Mouse (Mus musculus) lung, embryonic 14.5 days (tissue): ENCODE data around the gene Gm37240. TPM values are rescaled to one million over a fixed set of nuclear protein-coding genes. Genes with fewer than 3 reads are reported as not detected.
A peak's percentile ranks its signal among the peaks of the same experiment; 100 is the strongest.
"Not testable (repeated sequence)": the region's sequence is repeated elsewhere in the genome, so short reads cannot be mapped to it uniquely, and the experiment has no call there.

Source experiments
- ATAC-seq: fragments of 200-750 bp; cut with Nextera tagmentation; 2 replicates; pipeline ENCODE4 v1.8.0; 2017; ENCODE audit warnings: mild to moderate bottlenecking, moderate TSS enrichment, moderate library complexity; ENCODE audit not compliant: insufficient read depth
- DNase-seq: peaks from one replicate; pipeline ENCODE4 v3.0.0-alpha.2; 2015
- H3K27ac ChIP-seq: fragments of 300-500 bp; sonication (generic); 2 replicates; pipeline ENCODE4 v1.5.1; 2014; ENCODE audit warnings: low read depth, mild to moderate bottlenecking, moderate library complexity
- H3K27me3 ChIP-seq: fragments of 300-500 bp; sonication (generic); 2 replicates; pipeline ENCODE4 v1.6.1; 2014; ENCODE audit warnings: low read length, control low read depth; ENCODE audit not compliant: insufficient read depth
- H3K36me3 ChIP-seq: fragments of 300-500 bp; sonication (generic); 2 replicates; pipeline ENCODE4 v1.6.1; 2014; ENCODE audit warnings: control low read depth; ENCODE audit not compliant: insufficient read depth
- H3K4me1 ChIP-seq: fragments of 300-500 bp; sonication (generic); 2 replicates; pipeline ENCODE4 v1.6.1; 2014; ENCODE audit warnings: antibody characterized with exemption, control low read depth; ENCODE audit not compliant: insufficient read depth
- H3K4me2 ChIP-seq: fragments of 300-500 bp; sonication (generic); 2 replicates; pipeline ENCODE4 v1.6.1; 2014; ENCODE audit warnings: mild to moderate bottlenecking
- H3K4me3 ChIP-seq: fragments of 300-500 bp; sonication (generic); 2 replicates; pipeline ENCODE4 v1.5.1; 2014; ENCODE audit warnings: low read depth, low read length
- H3K9ac ChIP-seq: fragments of 300-500 bp; sonication (generic); 2 replicates; pipeline ENCODE4 v1.6.1; 2014
- H3K9me3 ChIP-seq: fragments of 300-500 bp; sonication (generic); 2 replicates; pipeline ENCODE4 v1.6.1; 2016; ENCODE audit warnings: low read depth, low read length, control low read depth
- CTCF ChIP-seq: IDR thresholded peaks from 2 replicates; pipeline ENCODE4 v1.5.1; 2016; ENCODE audit warnings: antibody characterized with exemption, low read depth
- WGBS: fragments of 180-500 bp; shearing (Covaris S2); extraction: QIAGEN DNeasy Blood & Tissue Kit; methylation state at CpG from one replicate; pipeline ENCODE4 v1.1.7; 2014; 5-methylcytosine and 5-hydroxymethylcytosine counted together
- polyA plus RNA-seq: library from polyadenylated mRNA; unstranded; fragments of >200 nt; fragmentation: Nextera tagmentation; extraction: Ambion mirVana; gene quantifications from 2 replicates; pipeline ENCODE4 v1.2.1, GENCODE M21; 2014

Gene Gm37240
- polyA plus RNA-seq, 1 experiment from 2014 or later = 4.5 TPM

- no peak for TF ChIP-seq CTCF
- Histone ChIP-seq H3K4me3 (no peak overlapping the region), H3K9me3 (no peaks in the 10 kb centered on the region), H3K27ac (no peak overlapping the region), H3K4me1 (no peaks in the 10 kb centered on the region), H3K4me2 (no peak overlapping the region), H3K9ac (no peak overlapping the region), H3K27me3 (no peaks in the 10 kb centered on the region), H3K36me3 (no peaks in the 10 kb centered on the region)
- DNase-seq (no peak), ATAC-seq (no peak)
- WGBS = 66% methylated on average over 2 of the region's 2 CpGs
Measured at GRCm38 (mm10) chr3:85582726-85583125, 304.6 kb downstream of the Gm37240 start.

- ATAC-seq = peak; percentile 100
- H3K4me3 ChIP-seq = peak within 1 kb of the TSS; percentile 70
- no peaks in the 10 kb centered on the region for H3K4me1 ChIP-seq
- peak within 1 kb of the TSS; percentile 71 for H3K4me2 ChIP-seq
- 2% methylated on average over 41 of the region's 41 CpGs for WGBS
- no peaks in the 10 kb centered on the region for H3K36me3 ChIP-seq
- H3K9ac ChIP-seq = peak within 1 kb of the TSS; percentile 74
- no peaks in the 10 kb centered on the region for H3K27me3 ChIP-seq
- peak; percentile 100 for DNase-seq
- peak; percentile 79 for TF ChIP-seq CTCF
- peak within 1 kb of the TSS; percentile 66; the same call in 1 of the 2 replicates for H3K27ac ChIP-seq
- H3K9me3 ChIP-seq = no peaks in the 10 kb centered on the region
Measured at GRCm38 (mm10) chr3:85573864-85574830, 313.2 kb downstream of the Gm37240 start, which contains the start of gene Gatb. Gatb (plus strand) TSS chr3:85574119.

DNA sequence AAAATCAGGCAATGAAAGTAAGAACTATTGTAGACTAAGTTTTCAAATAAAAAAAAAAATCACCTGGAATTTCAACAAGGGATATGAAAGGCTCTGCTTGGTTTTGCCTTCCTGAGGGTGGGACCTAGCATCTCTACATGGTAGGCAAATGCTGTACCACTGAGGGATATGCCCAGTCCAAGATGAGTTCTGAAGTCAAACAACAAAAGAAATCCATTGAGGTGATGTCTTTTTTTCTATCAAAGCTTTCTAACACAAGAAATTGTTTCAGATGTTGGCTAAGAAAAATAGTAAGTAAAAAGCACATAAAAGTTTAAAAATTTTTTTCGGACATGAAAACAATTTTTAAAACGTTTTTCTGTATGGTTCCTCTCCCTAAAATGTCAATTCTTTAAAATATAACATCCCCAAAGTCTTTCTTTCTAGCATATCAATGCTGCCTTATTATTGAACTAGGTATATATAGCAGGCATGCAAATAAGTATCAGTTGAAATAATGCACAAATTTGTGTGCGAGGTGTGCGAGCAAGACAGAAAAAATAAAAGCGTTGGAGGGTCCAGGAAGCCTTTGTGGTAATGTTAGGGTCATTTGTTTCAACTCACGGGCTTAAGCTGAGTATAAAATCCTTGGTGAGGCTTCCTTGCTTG, 314.0 kb downstream of the Gm37240 start:
- Histone ChIP-seq H3K27me3 (no peaks in the 10 kb centered on the region), H3K4me2 (peak overlapping the region; percentile 61), H3K9me3 (no peaks in the 10 kb centered on the region), H3K36me3 (no peaks in the 10 kb centered on the region), H3K4me1 (no peaks in the 10 kb centered on the region), H3K27ac (no peak overlapping the region), H3K9ac (peak overlapping the region; percentile 40), H3K4me3 (peak overlapping the region; percentile 70)
- WGBS = 24% methylated on average over 6 of the region's 6 CpGs
- ATAC-seq = no peak
- DNase-seq = no peak
- TF ChIP-seq CTCF = no peak

DNA sequence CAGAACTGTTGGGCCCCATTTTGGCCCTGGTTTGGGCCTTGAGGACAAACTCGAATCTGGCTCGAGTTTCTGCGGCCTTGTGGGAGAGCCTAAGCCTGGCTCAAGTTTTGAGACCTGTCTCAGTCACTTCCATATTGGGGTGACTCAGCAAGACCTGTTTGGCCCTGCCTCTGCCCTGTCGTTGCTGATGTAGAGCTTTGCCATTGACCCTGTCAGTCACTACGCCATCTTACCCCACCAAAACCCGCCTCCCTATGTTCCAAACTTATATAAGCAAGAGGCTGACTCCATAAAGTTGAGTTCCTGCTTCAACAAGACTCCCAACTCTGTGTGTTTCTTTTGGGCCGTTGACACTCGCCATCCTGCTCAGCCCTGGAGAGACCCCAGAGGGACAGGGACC, 314.8 kb downstream of the Gm37240 start:
- ATAC-seq, H3K9ac ChIP-seq, DNase-seq, H3K4me2 ChIP-seq, H3K4me3 ChIP-seq, H3K36me3 ChIP-seq, H3K27me3 ChIP-seq, H3K9me3 ChIP-seq, H3K4me1 ChIP-seq, H3K27ac ChIP-seq: not testable (repeated sequence)
- 85% methylated on average over 8 of the region's 8 CpGs for WGBS

GRCm38 (mm10) chr3:85571276-85571675, 316.0 kb downstream of the Gm37240 start:
- ATAC-seq (no peak), DNase-seq (peak; percentile 89)
- Histone ChIP-seq H3K27me3 (no peaks in the 10 kb centered on the region), H3K36me3 (no peaks in the 10 kb centered on the region), H3K9me3 (no peaks in the 10 kb centered on the region), H3K4me3 (no peak overlapping the region), H3K27ac (no peak overlapping the region), H3K4me1 (no peaks in the 10 kb centered on the region), H3K9ac (no peak overlapping the region), H3K4me2 (no peak overlapping the region)
- 58% methylated on average over 2 of the region's 2 CpGs for WGBS
- TF ChIP-seq CTCF = peak; percentile 78

DNA sequence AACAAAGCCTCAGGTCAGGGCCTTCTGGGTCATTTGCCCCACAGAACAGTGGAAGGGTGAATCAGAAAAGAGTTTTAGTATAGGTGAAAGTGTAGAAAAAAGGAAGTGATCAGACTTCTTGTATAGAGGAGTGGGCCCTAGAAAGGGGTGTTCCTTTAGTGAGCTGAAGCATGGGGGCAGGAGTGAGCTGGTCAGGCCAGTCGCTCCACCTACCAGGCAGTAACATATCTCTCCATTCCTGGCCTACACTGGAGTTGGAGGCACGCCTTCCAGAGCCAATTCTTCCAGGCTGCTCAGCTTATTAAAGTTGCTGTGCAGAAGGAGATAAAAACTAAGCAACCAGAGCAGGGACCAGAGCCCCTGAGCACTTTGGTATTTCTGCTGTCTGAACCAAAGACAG, 322.7 kb downstream of the Gm37240 start:
- Histone ChIP-seq H3K27me3 (no peaks in the 10 kb centered on the region), H3K27ac (no peak overlapping the region), H3K9ac (no peak overlapping the region), H3K9me3 (no peaks in the 10 kb centered on the region), H3K4me3 (no peak overlapping the region), H3K4me2 (no peak overlapping the region), H3K4me1 (no peaks in the 10 kb centered on the region), H3K36me3 (no peaks in the 10 kb centered on the region)
- 52% methylated on average over 2 of the region's 2 CpGs for WGBS
- no peak for TF ChIP-seq CTCF
- no peak for ATAC-seq
- peak; percentile 3 for DNase-seq

DNA sequence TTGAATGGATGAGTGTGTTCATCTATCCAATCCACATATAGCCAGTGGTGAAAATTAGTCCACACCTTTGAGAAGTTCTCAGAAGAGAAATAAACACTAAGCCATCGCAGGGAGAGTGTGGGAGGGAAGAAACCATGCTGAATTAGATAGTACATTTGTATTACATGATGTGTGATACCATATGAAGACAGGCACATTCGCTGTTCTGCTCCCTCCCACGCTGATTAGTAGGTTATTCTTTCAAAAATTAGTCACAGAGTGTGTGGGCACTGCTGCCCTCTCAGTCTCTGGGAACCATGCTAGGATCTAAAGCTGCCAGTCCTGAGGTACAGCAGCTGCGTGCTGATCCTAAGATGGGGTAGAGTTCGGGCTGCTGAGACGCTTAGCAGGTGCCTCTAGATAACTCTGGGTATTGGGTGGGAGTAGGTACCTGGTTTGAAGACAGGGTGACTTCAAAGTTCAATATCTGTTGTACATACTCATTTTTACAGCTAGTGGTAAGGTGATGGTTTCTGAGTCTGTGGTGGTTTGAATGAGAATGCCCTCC, 333.5 kb downstream of the Gm37240 start:
- no peak for TF ChIP-seq CTCF
- Histone ChIP-seq H3K36me3 (no peaks in the 10 kb centered on the region), H3K4me1 (no peaks in the 10 kb centered on the region), H3K9me3 (no peaks in the 10 kb centered on the region), H3K27ac (no peak overlapping the region), H3K4me2 (no peak overlapping the region), H3K4me3 (no peak overlapping the region), H3K9ac (no peak overlapping the region), H3K27me3 (no peaks in the 10 kb centered on the region)
- 77% methylated on average over 6 of the region's 6 CpGs for WGBS
- DNase-seq (no peak), ATAC-seq (no peak)
